Mouse (Mus musculus) adrenal gland, postnatal 0 days (tissue): ENCODE measurements around the gene Sox2. TPM values are rescaled to one million over a fixed set of nuclear protein-coding genes. Genes with fewer than 3 reads are reported as not detected.

ENCODE experiments used
- microRNA-seq: library from miRNA; unstranded; fragments of <30 nt; microRNA quantifications from one replicate; pipeline ENCODE4, GENCODE M21; 2016; ENCODE audit warnings: borderline replicate concordance; ENCODE audit not compliant: insufficient number of aligned reads
- polyA plus RNA-seq: library from polyadenylated mRNA; unstranded; fragments of >200 nt; fragmentation: Nextera tagmentation; extraction: Ambion mirVana; gene quantifications from 2 replicates; pipeline ENCODE4 v1.2.1, GENCODE M21; 2015

Gene Sox2
- 0.39 and 0.74 TPM in 2 replicates for polyA plus RNA-seq

DNA sequence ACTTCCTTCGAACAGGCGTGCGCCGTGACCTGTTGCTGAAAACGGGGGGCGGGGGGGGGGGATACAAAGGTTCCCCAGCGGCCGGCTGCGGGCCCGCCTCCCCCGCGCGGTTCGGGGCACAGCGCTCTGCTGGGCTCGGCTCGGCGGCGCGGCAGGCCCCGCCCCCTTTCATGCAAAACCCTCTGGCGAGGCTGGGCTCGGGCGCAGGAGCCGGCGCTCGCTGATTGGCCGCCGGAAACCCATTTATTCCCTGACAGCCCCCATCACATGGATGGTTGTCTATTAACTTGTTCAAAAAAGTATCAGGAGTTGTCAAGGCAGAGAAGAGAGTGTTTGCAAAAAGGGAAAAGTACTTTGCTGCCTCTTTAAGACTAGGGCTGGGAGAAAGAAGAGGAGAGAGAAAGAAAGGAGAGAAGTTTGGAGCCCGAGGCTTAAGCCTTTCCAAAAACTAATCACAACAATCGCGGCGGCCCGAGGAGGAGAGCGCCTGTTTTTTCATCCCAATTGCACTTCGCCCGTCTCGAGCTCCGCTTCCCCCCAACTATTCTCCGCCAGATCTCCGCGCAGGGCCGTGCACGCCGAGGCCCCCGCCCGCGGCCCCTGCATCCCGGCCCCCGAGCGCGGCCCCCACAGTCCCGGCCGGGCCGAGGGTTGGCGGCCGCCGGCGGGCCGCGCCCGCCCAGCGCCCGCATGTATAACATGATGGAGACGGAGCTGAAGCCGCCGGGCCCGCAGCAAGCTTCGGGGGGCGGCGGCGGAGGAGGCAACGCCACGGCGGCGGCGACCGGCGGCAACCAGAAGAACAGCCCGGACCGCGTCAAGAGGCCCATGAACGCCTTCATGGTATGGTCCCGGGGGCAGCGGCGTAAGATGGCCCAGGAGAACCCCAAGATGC, at the start of gene Sox2:
TSS of gene Sox2 (plus strand) at position 680 of the 895 bp plus-strand sequence.

Small RNAs within 50 kb of the gene (microRNA-seq; reads per million reads assigned to microRNA genes)
- not detected for gene Mir1897
